Mouse (Mus musculus) hindbrain, embryonic 10.5 days (tissue): ENCODE data around the gene Bax. TPM values are rescaled to one million over a fixed set of nuclear protein-coding genes. Genes with fewer than 3 reads are reported as not detected.
"Not testable (repeated sequence)": the region's sequence is repeated elsewhere in the genome, so short reads cannot be mapped to it uniquely, and the experiment has no call there.

Experiments
- DNase-seq: peaks from one replicate; pipeline ENCODE4 v3.0.0-alpha.2; 2017; ENCODE audit warnings: low spot score
- H3K27ac ChIP-seq: fragments of 300-500 bp; sonication (generic); 2 replicates; pipeline ENCODE4 v1.5.1; 2016; ENCODE audit warnings: mild to moderate bottlenecking, moderate library complexity
- H3K27me3 ChIP-seq: fragments of 300-500 bp; sonication (generic); 2 replicates; pipeline ENCODE4 v1.6.1; 2016; ENCODE audit warnings: mild to moderate bottlenecking; ENCODE audit not compliant: poor library complexity, insufficient read depth, severe bottlenecking
- H3K36me3 ChIP-seq: fragments of 300-500 bp; sonication (generic); 2 replicates; pipeline ENCODE4 v1.6.1; 2016; ENCODE audit warnings: mild to moderate bottlenecking, moderate library complexity
- H3K4me1 ChIP-seq: fragments of 300-500 bp; sonication (generic); replicated peaks from 2 replicates; pipeline ENCODE4 v1.6.1; 2016; ENCODE audit warnings: mild to moderate bottlenecking
- H3K4me3 ChIP-seq: fragments of 300-500 bp; sonication (generic); 2 replicates; pipeline ENCODE4 v1.5.1; 2016; ENCODE audit warnings: mild to moderate bottlenecking, moderate library complexity
- H3K9me3 ChIP-seq: fragments of 300-500 bp; sonication (generic); 2 replicates; pipeline ENCODE4 v1.6.1; 2016; ENCODE audit warnings: mild to moderate bottlenecking, moderate library complexity
- WGBS: fragments of 180-500 bp; shearing (Covaris S2); methylation state at CpG from one replicate; pipeline ENCODE4 v1.1.7; 2016; 5-methylcytosine and 5-hydroxymethylcytosine counted together
- polyA plus RNA-seq: library from polyadenylated mRNA; unstranded; fragments of >200 nt; fragmentation: Nextera tagmentation; extraction: Ambion mirVana; gene quantifications from 2 replicates; pipeline ENCODE4 v1.2.1, GENCODE M21; 2016

The Bax gene
- polyA plus RNA-seq, 1 experiment from 2014 or later, result 295 TPM

DNA sequence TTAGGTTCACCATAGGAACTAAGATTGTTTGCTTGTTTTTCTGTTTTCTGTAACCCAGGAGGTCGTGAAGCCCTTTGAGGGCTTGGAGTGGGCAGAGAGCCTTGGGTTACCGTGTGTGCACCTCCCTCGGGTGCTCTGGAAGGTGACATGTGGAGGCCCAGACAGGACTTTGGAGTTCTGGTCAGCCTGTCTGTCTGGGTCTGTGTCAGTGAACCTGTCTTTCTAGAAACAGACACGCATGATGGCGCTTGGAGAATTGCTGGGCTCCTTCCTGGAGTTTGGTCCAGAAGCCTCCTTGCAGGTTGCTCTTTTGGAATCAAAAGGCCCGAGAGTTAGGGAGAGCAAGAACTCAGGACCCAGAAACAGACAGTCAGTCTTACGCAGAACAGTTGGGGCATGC, 6.3 kb downstream of the Bax start:
- Histone ChIP-seq H3K27ac (peak overlapping the region; percentile 96), H3K27me3 (no peaks in the 10 kb centered on the region), H3K9me3 (no peaks in the 10 kb centered on the region), H3K36me3 (peaks cover 78% of the 10 kb centered on the region), H3K4me1 (peaks cover 50% of the 10 kb centered on the region), H3K4me3 (peak overlapping the region; percentile 91)
- WGBS, result 77% methylated on average over 7 of the region's 7 CpGs
- DNase-seq, result peak; percentile 18

- peaks cover 78% of the 10 kb centered on the region for H3K36me3 ChIP-seq
- H3K9me3 ChIP-seq, H3K27me3 ChIP-seq: not testable (repeated sequence)
- peak within 1 kb of the TSS; percentile 96 for H3K27ac ChIP-seq
- H3K4me1 ChIP-seq, result peaks cover 44% of the 10 kb centered on the region
- peak; percentile 98 for DNase-seq
- peak within 1 kb of the TSS; percentile 91 for H3K4me3 ChIP-seq
- WGBS, result 0% methylated on average over 37 of the region's 37 CpGs
Measured at GRCm38 (mm10) chr7:45459564-45460140, 7.0 kb downstream of the Bax start, which contains the start of gene Ftl1. Gene Ftl1 (minus strand): TSS chr7:45459884.

- H3K4me1 ChIP-seq, result peaks cover 44% of the 10 kb centered on the region
- H3K27me3 ChIP-seq, result no peaks in the 10 kb centered on the region
- peaks cover 78% of the 10 kb centered on the region for H3K36me3 ChIP-seq
- peak overlapping the region; percentile 91 for H3K4me3 ChIP-seq
- no peaks in the 10 kb centered on the region for H3K9me3 ChIP-seq
- WGBS, result under 1% methylated on average over 43 of the region's 43 CpGs
- DNase-seq, result peak; percentile 88
- peak overlapping the region; percentile 96 for H3K27ac ChIP-seq
Measured at GRCm38 (mm10) chr7:45458748-45459563, 7.7 kb downstream of the Bax start.

DNA sequence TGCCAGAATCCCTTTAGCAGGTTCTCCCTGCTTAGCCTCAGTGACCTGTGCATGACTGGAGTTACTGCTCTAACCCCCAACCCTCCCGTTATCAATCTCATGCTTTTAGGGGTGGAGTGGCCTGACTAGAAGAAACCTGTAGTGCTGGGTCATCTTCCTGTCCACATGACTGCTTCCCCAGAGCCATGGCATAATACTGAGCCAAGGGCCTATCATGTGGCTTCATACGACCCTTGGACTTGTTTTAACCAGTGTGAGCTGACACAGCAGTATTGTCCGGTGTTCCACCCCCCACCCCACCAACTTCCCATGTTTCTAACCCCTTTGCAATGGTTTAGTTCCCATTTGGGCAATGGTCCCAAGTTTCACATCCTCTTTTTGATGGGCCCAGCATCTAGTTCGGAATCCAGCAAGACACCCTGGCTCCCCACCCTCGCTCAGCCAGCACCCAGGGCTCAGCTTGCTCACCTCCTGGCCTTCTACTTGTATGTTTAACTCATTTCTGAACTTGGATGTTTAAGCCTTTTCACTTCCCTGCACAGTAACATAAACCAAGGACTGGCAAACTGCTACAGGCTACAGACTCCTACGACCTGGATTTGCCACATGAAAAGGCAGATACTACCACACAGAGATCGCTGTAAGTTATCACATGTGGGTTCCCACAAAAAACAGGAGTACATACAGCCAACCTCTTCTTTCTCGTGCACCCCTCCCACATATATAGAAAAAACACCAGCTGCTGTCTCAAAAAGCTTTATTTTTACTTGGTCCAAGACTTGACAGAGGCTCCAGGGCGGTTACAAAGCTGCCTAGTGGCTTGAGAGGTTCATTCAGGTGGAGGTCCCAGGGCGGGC, 9.3 kb downstream of the Bax start:
- H3K36me3 ChIP-seq, result peaks cover 77% of the 10 kb centered on the region
- 76% methylated on average over 10 of the region's 10 CpGs for WGBS
- peaks cover 44% of the 10 kb centered on the region for H3K4me1 ChIP-seq
- no peaks in the 10 kb centered on the region for H3K27me3 ChIP-seq
- no peaks in the 10 kb centered on the region for H3K9me3 ChIP-seq
- H3K4me3 ChIP-seq, result peak overlapping the region; percentile 91
- DNase-seq, result no peak
- peak overlapping the region; percentile 96; the same call in 1 of the 2 replicates for H3K27ac ChIP-seq

- H3K36me3 ChIP-seq, result peaks cover 78% of the 10 kb centered on the region
- WGBS, result 58% methylated on average over 9 of the region's 9 CpGs
- no peak overlapping the region for H3K27ac ChIP-seq
- peak; percentile 36 for DNase-seq
- H3K4me3 ChIP-seq, result peak overlapping the region; percentile 91; the same call in 1 of the 2 replicates
- peaks cover 42% of the 10 kb centered on the region for H3K4me1 ChIP-seq
- no peaks in the 10 kb centered on the region for H3K9me3 ChIP-seq
- H3K27me3 ChIP-seq, result no peaks in the 10 kb centered on the region
Measured at GRCm38 (mm10) chr7:45456721-45457203, 9.9 kb downstream of the Bax start.

- no peak for DNase-seq
- Histone ChIP-seq H3K4me3 (peak overlapping the region; percentile 91; the same call in 1 of the 2 replicates), H3K9me3 (no peaks in the 10 kb centered on the region), H3K27me3 (no peaks in the 10 kb centered on the region), H3K4me1 (peaks cover 36% of the 10 kb centered on the region), H3K27ac (no peak overlapping the region), H3K36me3 (peaks cover 74% of the 10 kb centered on the region)
- WGBS, result 81% methylated on average over 13 of the region's 13 CpGs
Measured at GRCm38 (mm10) chr7:45455932-45456696, 10.6 kb downstream of the Bax start.

DNA sequence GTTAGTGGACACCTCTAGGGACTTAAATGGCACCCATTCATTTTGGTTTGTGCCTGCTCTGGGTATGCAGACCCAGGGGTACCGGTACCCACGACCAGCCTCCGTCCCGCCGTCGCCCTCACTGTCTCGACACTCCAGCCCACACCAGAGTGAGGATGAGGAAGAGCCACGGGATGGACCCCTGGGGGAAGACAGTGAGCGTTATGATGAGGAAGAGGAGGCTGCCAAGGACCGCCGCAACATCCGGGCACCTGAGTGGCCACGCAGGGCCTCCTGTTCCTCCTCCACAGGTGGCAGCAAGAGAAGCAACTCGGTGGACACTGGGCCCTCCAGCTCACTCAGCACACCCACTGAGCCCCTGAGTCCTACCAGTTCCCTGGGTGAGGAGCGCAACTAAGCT, 11.7 kb downstream of the Bax start:
- Histone ChIP-seq H3K4me1 (peaks cover 24% of the 10 kb centered on the region), H3K9me3 (no peaks in the 10 kb centered on the region), H3K27ac (no peak overlapping the region), H3K36me3 (peaks cover 73% of the 10 kb centered on the region), H3K4me3 (no peak overlapping the region), H3K27me3 (no peaks in the 10 kb centered on the region)
- no peak for DNase-seq
- WGBS, result 89% methylated on average over 15 of the region's 15 CpGs

- Histone ChIP-seq H3K36me3 (peaks cover 73% of the 10 kb centered on the region), H3K27me3 (no peaks in the 10 kb centered on the region)
- 53% methylated on average over 23 of the region's 23 CpGs for WGBS
Measured at GRCm38 (mm10) chr7:45451344-45451982, 15.2 kb downstream of the Bax start.

DNA sequence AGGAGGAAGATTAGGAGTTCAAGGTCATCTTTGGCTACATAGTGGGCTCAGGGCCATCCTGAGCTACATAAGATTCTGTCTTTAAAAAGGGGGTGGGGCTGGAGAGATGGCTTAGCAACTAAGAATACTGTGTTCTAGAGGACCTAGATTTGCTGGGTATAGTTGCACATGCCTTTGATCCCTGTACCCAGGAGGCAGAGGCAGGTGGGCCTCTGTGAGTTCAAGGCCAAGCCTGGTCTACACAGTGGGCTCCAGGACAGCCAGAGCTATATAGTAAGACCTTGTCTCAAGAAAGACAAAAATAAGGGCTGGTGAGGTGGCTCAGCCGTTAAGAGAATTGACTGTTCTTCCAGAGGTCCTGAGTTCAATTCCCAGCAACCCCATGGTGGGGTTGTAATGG, 16.7 kb downstream of the Bax start:
- Histone ChIP-seq H3K9me3 (no peaks in the 10 kb centered on the region), H3K4me3 (no peak overlapping the region), H3K36me3 (peaks cover 71% of the 10 kb centered on the region), H3K4me1 (0 out of 2 replicates have a peak, but pooled peaks cover 3% of the 10 kb centered on the region), H3K27me3 (no peaks in the 10 kb centered on the region), H3K27ac (no peak overlapping the region)
- WGBS, result 94% methylated on average over 1 of the region's 1 CpGs
- no peak for DNase-seq

More at GRCm38 (mm10) chr7:45451344-45451982, 15.2 kb downstream of the Bax start:
- H3K4me1 ChIP-seq, result 0 out of 2 replicates have a peak, but pooled peaks cover 3% of the 10 kb centered on the region
- peak; percentile 81 for DNase-seq
- H3K9me3 ChIP-seq, result no peaks in the 10 kb centered on the region
- peak overlapping the region; percentile 4; the same call in 1 of the 2 replicates for H3K4me3 ChIP-seq
- H3K27ac ChIP-seq, result no peak overlapping the region

GRCm38 (mm10) chr7:45447325-45447990, 19.2 kb downstream of the Bax start:
- H3K27me3 ChIP-seq, result no peaks in the 10 kb centered on the region
- H3K36me3 ChIP-seq, result peaks cover 73% of the 10 kb centered on the region
- DNase-seq, result peak; percentile 32
- WGBS, result 32% methylated on average over 11 of the region's 11 CpGs
- H3K27ac ChIP-seq, result no peak overlapping the region
- 0 out of 2 replicates have a peak, but pooled peaks cover 3% of the 10 kb centered on the region for H3K4me1 ChIP-seq
- no peak overlapping the region for H3K4me3 ChIP-seq
- H3K9me3 ChIP-seq, result no peaks in the 10 kb centered on the region

GRCm38 (mm10) chr7:45446589-45446988, 20.1 kb downstream of the Bax start:
- no peak for DNase-seq
- Histone ChIP-seq H3K4me1 (0 out of 2 replicates have a peak, but pooled peaks cover 3% of the 10 kb centered on the region), H3K27ac (no peak overlapping the region), H3K4me3 (no peak overlapping the region), H3K36me3 (peaks cover 71% of the 10 kb centered on the region), H3K9me3 (no peaks in the 10 kb centered on the region), H3K27me3 (no peaks in the 10 kb centered on the region)
